Mouse (Mus musculus): ENCODE data around the gene Spg21.

The Spg21 gene

GRCm38 (mm10) chr9:65472769-65473168 lies 12.0 kb downstream of the Spg21 start:
- in situ Hi-C loops (cut with MboI, MseI), result no loop called here

- in situ Hi-C loops (cut with MboI, MseI), result no loop called here
These were observed 18.4 kb downstream of the Spg21 start for GRCm38 (mm10) chr9:65479158-65479557.

DNA sequence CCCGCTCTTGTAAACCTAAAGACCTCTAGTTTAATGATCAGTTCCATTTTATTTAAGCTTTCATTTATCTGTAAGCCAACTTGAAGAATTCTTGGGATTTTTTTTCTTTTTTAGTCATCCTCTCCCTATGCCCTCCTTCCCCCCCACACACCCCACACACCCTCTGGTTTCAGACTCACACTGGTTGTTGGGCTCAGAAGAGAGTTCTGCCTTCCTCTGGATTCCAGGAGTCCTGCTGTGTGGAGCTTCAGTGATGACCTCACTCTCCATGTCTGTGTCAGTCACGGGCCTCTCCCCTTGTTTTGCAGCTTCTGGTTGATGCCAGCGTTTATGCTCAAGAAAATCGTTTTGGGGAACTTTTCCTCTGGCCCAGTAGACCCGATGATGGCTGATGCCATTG lies 19.3 kb downstream of the Spg21 start:
- in situ Hi-C loops (cut with MboI, MseI), result no loop called here

DNA sequence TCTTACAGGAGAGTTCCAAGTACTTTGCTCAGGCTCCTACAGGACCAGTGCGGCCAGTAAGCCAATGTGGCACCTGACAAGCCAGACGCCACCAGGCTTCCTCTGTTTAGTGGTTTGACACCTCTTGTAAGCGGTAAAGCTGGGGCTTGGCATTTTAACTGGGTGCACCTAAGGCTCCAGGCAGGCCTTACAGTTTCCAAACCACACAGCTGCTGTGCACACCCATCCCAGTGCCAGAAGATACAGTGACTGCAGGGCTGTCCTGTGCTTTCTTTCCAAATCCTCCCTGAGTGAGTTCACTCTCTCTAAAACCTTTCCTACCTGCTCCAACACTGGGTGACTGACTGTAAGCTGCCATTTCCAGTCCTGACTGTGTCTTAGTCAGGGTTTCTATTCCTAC lies 30.7 kb downstream of the Spg21 start:
- in situ Hi-C loops (cut with MboI, MseI), result no loop called here

- in situ Hi-C loops (cut with MboI, MseI), result no loop called here
These were observed 31.6 kb downstream of the Spg21 start for GRCm38 (mm10) chr9:65492351-65492750.

- in situ Hi-C loops (cut with MboI, MseI), result no loop called here
These were observed 32.1 kb downstream of the Spg21 start for GRCm38 (mm10) chr9:65492851-65493250.

GRCm38 (mm10) chr9:65502146-65502545 lies 41.4 kb downstream of the Spg21 start:
- in situ Hi-C loops (cut with MboI, MseI), result loop anchor here (10.0 kb wide), 1 partner anchor 763 kb away; no protein-coding TSS in a partner anchor

DNA sequence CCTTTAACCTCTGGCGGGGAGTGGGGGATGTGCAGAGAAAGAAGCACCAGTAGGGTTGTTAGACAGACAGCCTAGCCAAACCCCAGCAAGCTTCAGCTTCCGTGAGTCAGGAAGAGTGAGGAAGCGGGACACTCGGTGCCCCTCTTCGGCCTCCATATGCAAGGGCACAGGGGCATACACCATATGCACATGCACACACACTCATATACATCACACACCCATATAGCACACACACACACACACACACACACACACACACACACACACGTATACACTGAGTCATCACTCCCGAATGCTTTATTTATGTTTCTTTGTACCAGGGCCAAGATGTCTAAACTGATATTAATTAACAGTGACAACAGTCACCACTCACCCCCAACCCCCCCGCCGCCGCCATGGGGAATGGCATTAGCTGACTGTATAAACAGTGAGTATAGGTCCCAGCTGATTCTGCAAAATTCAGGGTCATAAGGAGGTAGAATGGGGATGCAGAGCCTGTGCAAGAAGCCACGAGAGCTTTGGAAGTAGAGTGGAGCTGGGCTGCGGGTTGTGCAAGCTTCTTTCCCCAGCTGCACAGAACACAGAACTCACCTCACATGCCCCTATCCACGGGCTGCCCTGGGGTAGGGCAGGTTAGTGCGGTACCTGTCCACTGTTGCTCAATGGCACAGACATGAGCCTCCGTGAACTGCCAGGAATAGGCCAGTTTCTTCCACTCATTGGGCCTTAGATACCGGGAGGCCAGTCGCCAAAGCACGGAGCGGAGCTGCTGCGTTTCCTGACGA lies 42.2 kb downstream of the Spg21 start:
- in situ Hi-C loops (cut with MboI, MseI), result loop anchor here (10.0 kb wide), 1 partner anchor 762 kb away; no protein-coding TSS in a partner anchor

DNA sequence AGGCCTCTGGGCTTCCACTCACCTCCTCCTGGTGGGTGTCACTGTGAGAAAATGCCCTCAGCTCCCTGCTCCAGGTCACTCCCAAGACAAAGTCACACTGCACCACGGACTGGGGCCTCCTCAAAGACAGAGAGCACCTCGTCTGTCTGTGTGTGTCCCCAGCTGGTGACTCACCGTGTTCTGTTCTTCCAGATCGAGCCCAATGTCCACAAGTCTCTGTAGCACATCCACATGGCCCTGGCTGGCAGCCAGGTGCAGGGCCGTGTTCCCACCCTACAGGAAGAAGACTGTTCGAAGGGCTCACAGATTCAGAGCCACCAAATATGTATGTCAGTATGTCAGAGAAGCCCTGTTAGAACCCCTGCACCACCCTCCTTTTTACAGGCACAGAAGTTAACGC lies 47.7 kb downstream of the Spg21 start:
- in situ Hi-C loops (cut with MboI, MseI), result loop anchor here (10.0 kb wide), 1 partner anchor 756 kb away; no protein-coding TSS in a partner anchor

- in situ Hi-C loops (cut with MboI, MseI), result no loop called here
These were observed 51.8 kb downstream of the Spg21 start for GRCm38 (mm10) chr9:65512520-65512919.

- in situ Hi-C loops (cut with MboI, MseI), result no loop called here
These were observed 53.7 kb downstream of the Spg21 start for GRCm38 (mm10) chr9:65514431-65514830.

- in situ Hi-C loops (cut with MboI, MseI), result no loop called here
These were observed 54.1 kb downstream of the Spg21 start for GRCm38 (mm10) chr9:65514851-65515261.

DNA sequence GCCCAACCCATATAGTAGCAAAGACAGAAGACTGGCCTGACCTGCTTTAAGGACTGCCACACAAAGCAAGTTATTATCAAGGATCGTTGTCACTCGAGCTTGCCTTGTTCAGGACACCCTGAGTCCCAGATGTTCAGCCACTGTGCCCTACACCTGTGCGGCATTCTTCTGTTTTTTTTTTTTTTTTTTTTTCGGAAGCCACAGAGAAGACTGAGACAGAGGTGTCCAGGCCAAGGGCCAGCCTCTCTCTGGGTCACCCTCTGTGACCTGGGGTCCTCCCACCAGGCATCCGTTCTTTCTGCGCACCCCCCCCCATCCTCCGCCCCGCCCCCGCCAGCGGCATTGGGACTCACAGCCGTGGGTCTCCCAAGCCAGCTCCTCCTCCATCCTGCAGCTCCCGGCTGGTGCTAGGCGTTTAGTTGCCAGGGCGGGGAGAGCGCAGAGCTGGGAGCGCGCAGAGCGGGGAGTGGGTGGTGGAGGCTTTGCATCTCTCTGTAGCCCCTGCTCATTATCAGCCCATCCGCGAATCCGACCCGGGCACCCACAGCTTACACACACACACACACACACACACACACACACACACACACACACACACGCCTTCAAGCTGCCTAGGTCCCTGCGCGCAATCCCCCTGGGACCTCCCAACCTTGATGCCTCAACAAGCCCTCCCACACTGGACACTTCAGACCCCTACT lies 59.2 kb downstream of the Spg21 start, which contains the start of gene Ankdd1a:
Gene Ankdd1a (minus strand): TSS at position 387 of the 698 bp plus-strand sequence.
- in situ Hi-C loops (cut with MboI, MseI), result loop anchor here (5.0 kb wide), 1 partner anchor 67 kb away; the partner anchor contains the start of gene Pif1

- in situ Hi-C loops (cut with MboI, MseI), result loop anchor here (5.0 kb wide), 1 partner anchor 67 kb away; the partner anchor contains the start of gene Pif1
These were observed 59.7 kb downstream of the Spg21 start for GRCm38 (mm10) chr9:65520505-65520876.

GRCm38 (mm10) chr9:65523611-65524364 lies 63.0 kb downstream of the Spg21 start:
- in situ Hi-C loops (cut with MboI, MseI), result loop anchor here (5.0 kb wide), 1 partner anchor 64 kb away; the partner anchor contains the start of gene Pif1

DNA sequence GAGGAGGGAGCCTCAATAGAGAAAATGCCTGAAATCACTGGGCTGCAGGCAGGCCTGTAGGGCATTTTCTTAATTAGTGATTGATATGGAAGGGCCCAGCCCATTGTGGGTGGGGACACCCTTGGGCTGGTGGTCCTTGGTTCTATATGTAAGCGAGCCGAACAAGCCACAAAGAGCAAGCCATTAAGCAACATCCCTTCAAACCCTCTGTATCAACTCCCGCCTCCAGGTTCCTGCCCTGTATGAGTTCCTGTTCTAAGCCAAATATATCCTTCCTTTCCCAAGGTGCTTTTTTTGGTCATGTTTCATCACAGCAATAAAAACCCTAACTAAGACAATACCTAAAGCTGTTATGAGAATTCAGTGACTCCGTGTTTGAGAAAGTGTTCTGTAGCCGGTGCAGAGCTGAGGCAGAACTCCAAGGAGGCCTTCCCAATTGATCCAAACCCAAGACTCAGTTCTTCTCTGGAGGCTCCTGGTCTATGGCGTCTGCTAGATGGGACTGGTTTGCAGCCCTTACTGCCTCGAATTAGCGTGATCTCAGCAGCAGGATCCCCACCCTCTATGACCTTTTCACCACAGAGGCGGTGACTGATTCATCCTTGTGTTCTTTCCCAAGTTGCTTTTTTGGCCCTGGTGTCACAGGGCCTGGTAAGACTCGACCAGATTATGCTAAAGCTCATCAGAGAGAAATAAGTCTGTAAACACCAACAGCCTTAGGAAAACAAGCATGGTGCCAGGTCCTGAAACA lies 64.9 kb downstream of the Spg21 start:
- in situ Hi-C loops (cut with MboI, MseI), result no loop called here

- in situ Hi-C loops (cut with MboI, MseI), result no loop called here
These were observed 67.8 kb downstream of the Spg21 start for GRCm38 (mm10) chr9:65528417-65529038.

DNA sequence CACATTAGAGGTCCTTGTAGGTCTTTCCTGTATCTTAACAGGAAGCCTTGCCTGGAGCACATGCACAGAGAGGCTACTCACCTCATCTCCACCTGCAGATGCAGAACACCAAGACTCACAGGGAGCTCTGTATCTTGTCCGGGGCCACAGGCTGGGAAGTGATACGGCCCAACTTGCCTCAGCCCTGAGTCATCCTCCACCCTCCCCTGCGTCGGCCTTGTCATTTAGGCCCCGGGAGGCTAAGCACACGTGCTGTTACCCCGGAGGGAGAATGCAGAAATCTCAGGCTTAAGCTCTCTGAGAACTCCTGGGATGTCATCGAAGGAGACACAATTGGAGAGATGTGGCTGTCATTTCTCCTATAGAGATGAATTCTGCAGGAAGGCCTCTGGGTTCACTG lies 68.9 kb downstream of the Spg21 start:
- in situ Hi-C loops (cut with MboI, MseI), result no loop called here

GRCm38 (mm10) chr9:65531283-65531682 lies 70.5 kb downstream of the Spg21 start:
- in situ Hi-C loops (cut with MboI, MseI), result no loop called here

DNA sequence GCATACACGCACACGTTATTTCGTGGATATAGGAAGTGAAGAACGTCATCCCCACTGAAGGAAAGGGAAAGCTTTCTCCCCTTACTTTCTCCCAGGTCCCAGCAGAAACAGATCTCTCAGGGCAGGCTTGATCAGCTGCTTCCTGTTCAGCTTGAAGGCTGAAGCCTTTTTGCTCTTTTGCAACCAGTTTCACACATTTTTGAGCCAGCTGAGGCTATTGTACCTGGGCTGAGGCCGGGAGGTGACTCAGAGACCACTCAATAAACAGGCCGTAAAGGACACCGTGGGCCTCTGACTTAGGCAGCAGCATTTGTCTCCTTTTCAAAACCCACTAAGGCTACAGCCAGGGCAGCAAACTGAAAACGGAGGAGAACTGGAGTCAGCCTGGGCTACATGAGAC lies 72.2 kb downstream of the Spg21 start:
- in situ Hi-C loops (cut with MboI, MseI), result no loop called here

GRCm38 (mm10) chr9:65534111-65534510 lies 73.4 kb downstream of the Spg21 start:
- in situ Hi-C loops (cut with MboI, MseI), result no loop called here

Measured in T-helper 1 cell (primary cell).